Mouse (Mus musculus): ENCODE measurements around the gene Naaladl2.

DNA sequence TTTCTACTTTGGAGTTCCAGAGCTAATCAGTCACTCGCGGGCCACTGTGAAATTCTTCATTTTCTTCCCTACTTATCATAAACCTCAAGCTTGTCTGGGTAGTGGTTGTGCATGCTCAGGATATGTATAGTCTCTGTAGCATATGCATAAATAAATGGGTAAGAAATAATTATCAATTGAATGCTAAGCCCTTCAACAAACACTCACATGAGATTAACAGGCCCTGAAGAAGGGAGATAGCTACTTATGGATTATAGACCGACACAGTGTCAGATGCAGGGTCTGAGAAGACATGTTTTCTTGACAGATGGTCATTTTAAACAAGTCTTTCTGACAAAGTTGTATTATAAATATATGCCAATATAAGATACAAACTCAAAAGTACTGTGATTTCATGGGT is 152.0 kb downstream of the Naaladl2 start:
- TF ChIP-seq CTCF (IDR thresholded peaks at IDR 0.05; ENCODE audit: low read depth, low read length) (no peak), POLR2A (IDR thresholded peaks at IDR 0.05; ENCODE audit: borderline replicate concordance, low read depth, low read length) (no peak)

Data from bone marrow macrophage, adult 2 months (primary cell).